Mouse (Mus musculus) forebrain, embryonic 16.5 days (tissue): ENCODE measurements at regions not wholly inside any gene's neighbourhood (a gene's known extent, or its start where the extent isn't known, plus 50 kb on each side); places are given as distances from the start of the nearest gene placed in this dataset.
A peak's percentile ranks its signal among the peaks of the same experiment; 100 is the strongest.

ENCODE experiments used
- ATAC-seq: fragments of 200-750 bp; cut with Nextera tagmentation; 2 replicates; pipeline ENCODE4 v1.8.0; 2017; ENCODE audit warnings: mild to moderate bottlenecking, moderate library complexity
- H3K27ac ChIP-seq: fragments of 300-500 bp; sonication (generic); 2 replicates; pipeline ENCODE4 v1.5.1; 2014; ENCODE audit warnings: low read length, control low read depth
- H3K27me3 ChIP-seq: fragments of 300-500 bp; sonication (generic); replicated peaks from 2 replicates; pipeline ENCODE4 v1.6.1; 2014; ENCODE audit warnings: low read length; ENCODE audit not compliant: control insufficient read depth, insufficient read depth
- H3K36me3 ChIP-seq: fragments of 300-500 bp; sonication (generic); 2 replicates; pipeline ENCODE4 v1.6.1; 2014; ENCODE audit not compliant: control insufficient read depth, insufficient read depth
- H3K4me1 ChIP-seq: fragments of 300-500 bp; sonication (generic); replicated peaks from 2 replicates; pipeline ENCODE4 v1.6.1; 2014; ENCODE audit warnings: low read length; ENCODE audit not compliant: control insufficient read depth, insufficient read depth
- H3K4me2 ChIP-seq: fragments of 300-500 bp; sonication (generic); 2 replicates; pipeline ENCODE4 v1.6.1; 2014; ENCODE audit warnings: mild to moderate bottlenecking, low read length, control low read depth
- H3K4me3 ChIP-seq: fragments of 300-500 bp; sonication (generic); replicated peaks from 2 replicates; pipeline ENCODE4 v1.5.1; 2014; ENCODE audit warnings: mild to moderate bottlenecking, low read length, control low read depth
- H3K9ac ChIP-seq: fragments of 300-500 bp; sonication (generic); replicated peaks from 2 replicates; pipeline ENCODE4 v1.6.1; 2014; ENCODE audit warnings: low read depth, low read length, control low read depth
- H3K9me3 ChIP-seq: fragments of 300-500 bp; sonication (generic); 2 replicates; pipeline ENCODE4 v1.6.1; 2016; ENCODE audit warnings: low read length; ENCODE audit not compliant: control insufficient read depth
- WGBS: fragments of 180-500 bp; shearing (Covaris S2); extraction: QIAGEN DNeasy Blood & Tissue Kit; methylation state at CpG from one replicate; pipeline ENCODE4 v1.1.7; 2014; 5-methylcytosine and 5-hydroxymethylcytosine counted together

- Histone ChIP-seq H3K4me1 (no peaks in the 10 kb centered on the region), H3K4me3 (no peak overlapping the region), H3K4me2 (no peak overlapping the region), H3K9ac (no peak overlapping the region), H3K36me3 (no peaks in the 10 kb centered on the region), H3K9me3 (no peaks in the 10 kb centered on the region), H3K27ac (no peak overlapping the region), H3K27me3 (no peaks in the 10 kb centered on the region)
- 49% methylated on average over 5 of the region's 5 CpGs for WGBS
- ATAC-seq = no peak
Observed at GRCm38 (mm10) chr14:97478236-97478635, 691.3 kb downstream of the Dach1 start.

- Histone ChIP-seq H3K4me2 (no peak overlapping the region), H3K9ac (no peak overlapping the region), H3K4me1 (no peaks in the 10 kb centered on the region), H3K27me3 (no peaks in the 10 kb centered on the region), H3K36me3 (no peaks in the 10 kb centered on the region), H3K27ac (no peak overlapping the region), H3K4me3 (no peak overlapping the region), H3K9me3 (no peaks in the 10 kb centered on the region)
- no peak for ATAC-seq
- WGBS = 77% methylated on average over 7 of the region's 7 CpGs
Observed at GRCm38 (mm10) chr14:97450525-97451235, 718.9 kb downstream of the Dach1 start.

GRCm38 (mm10) chr14:97448617-97449016, 720.9 kb downstream of the Dach1 start:
- Histone ChIP-seq H3K27me3 (no peaks in the 10 kb centered on the region), H3K4me2 (no peak overlapping the region), H3K4me1 (no peaks in the 10 kb centered on the region), H3K9ac (no peak overlapping the region), H3K4me3 (no peak overlapping the region), H3K27ac (no peak overlapping the region), H3K9me3 (no peaks in the 10 kb centered on the region), H3K36me3 (no peaks in the 10 kb centered on the region)
- WGBS = 50% methylated on average over 2 of the region's 2 CpGs
- no peak for ATAC-seq

- H3K9me3 ChIP-seq = no peaks in the 10 kb centered on the region
- H3K36me3 ChIP-seq = no peaks in the 10 kb centered on the region
- 96% methylated on average over 1 of the region's 1 CpGs for WGBS
Observed at GRCm38 (mm10) chr14:97446793-97447192, 722.8 kb downstream of the Dach1 start.

GRCm38 (mm10) chr14:97440326-97440725, 729.2 kb downstream of the Dach1 start:
- no peak overlapping the region for H3K27ac ChIP-seq
- peaks cover 3% of the 10 kb centered on the region for H3K4me1 ChIP-seq
- H3K4me3 ChIP-seq = no peak overlapping the region
- 67% methylated on average over 6 of the region's 6 CpGs for WGBS
- H3K4me2 ChIP-seq = no peak overlapping the region
- H3K36me3 ChIP-seq = no peaks in the 10 kb centered on the region
- H3K9ac ChIP-seq = no peak overlapping the region
- H3K9me3 ChIP-seq = no peaks in the 10 kb centered on the region
- H3K27me3 ChIP-seq = no peaks in the 10 kb centered on the region
- ATAC-seq = no peak

More at GRCm38 (mm10) chr14:97446793-97447192, 722.8 kb downstream of the Dach1 start:
- Histone ChIP-seq H3K27me3 (no peaks in the 10 kb centered on the region), H3K4me2 (no peak overlapping the region), H3K4me1 (no peaks in the 10 kb centered on the region), H3K27ac (no peak overlapping the region), H3K4me3 (no peak overlapping the region), H3K9ac (no peak overlapping the region)
- ATAC-seq = no peak

- no peaks in the 10 kb centered on the region for H3K36me3 ChIP-seq
- H3K4me1 ChIP-seq = peaks cover 3% of the 10 kb centered on the region
- no peak overlapping the region for H3K4me3 ChIP-seq
- H3K9me3 ChIP-seq = no peaks in the 10 kb centered on the region
- WGBS = 17% methylated on average over 4 of the region's 4 CpGs
- no peak overlapping the region for H3K9ac ChIP-seq
- H3K4me2 ChIP-seq = no peak overlapping the region
- no peak overlapping the region for H3K27ac ChIP-seq
- ATAC-seq = peak; percentile 69; the same call in 1 of the 2 replicates
- H3K27me3 ChIP-seq = no peaks in the 10 kb centered on the region
Observed at GRCm38 (mm10) chr14:97435453-97436233, 733.9 kb downstream of the Dach1 start.

GRCm38 (mm10) chr14:97431221-97431620, 738.3 kb downstream of the Dach1 start:
- WGBS = 34% methylated on average over 3 of the region's 3 CpGs
- H3K4me3 ChIP-seq = no peak overlapping the region
- no peak for ATAC-seq

GRCm38 (mm10) chr14:97403176-97403795, 766.3 kb downstream of the Dach1 start:
- ATAC-seq = no peak
- Histone ChIP-seq H3K9me3 (no peaks in the 10 kb centered on the region), H3K27ac (no peak overlapping the region), H3K4me2 (no peak overlapping the region), H3K4me3 (no peak overlapping the region), H3K27me3 (no peaks in the 10 kb centered on the region), H3K4me1 (no peaks in the 10 kb centered on the region), H3K36me3 (no peaks in the 10 kb centered on the region), H3K9ac (no peak overlapping the region)
- WGBS = 72% methylated on average over 3 of the region's 3 CpGs

More at GRCm38 (mm10) chr14:97431221-97431620, 738.3 kb downstream of the Dach1 start:
- Histone ChIP-seq H3K9me3 (no peaks in the 10 kb centered on the region), H3K27me3 (no peaks in the 10 kb centered on the region), H3K4me2 (no peak overlapping the region), H3K9ac (no peak overlapping the region), H3K27ac (no peak overlapping the region), H3K4me1 (peaks cover 3% of the 10 kb centered on the region), H3K36me3 (no peaks in the 10 kb centered on the region)

- no peak overlapping the region for H3K9ac ChIP-seq
- no peaks in the 10 kb centered on the region for H3K36me3 ChIP-seq
- H3K4me3 ChIP-seq = no peak overlapping the region
- no peak overlapping the region for H3K27ac ChIP-seq
- H3K4me1 ChIP-seq = peaks cover 6% of the 10 kb centered on the region
- H3K27me3 ChIP-seq = no peaks in the 10 kb centered on the region
- H3K4me2 ChIP-seq = peak overlapping the region; percentile 26; the same call in 1 of the 2 replicates
- no peaks in the 10 kb centered on the region for H3K9me3 ChIP-seq
- peak; percentile 65 for ATAC-seq
- WGBS = 19% methylated on average over 7 of the region's 7 CpGs
Observed at GRCm38 (mm10) chr14:97396385-97396784, 773.2 kb downstream of the Dach1 start.
